Mouse (Mus musculus) bone marrow macrophage, adult 2 months (primary cell): ENCODE data around the gene Birc6. TPM values are rescaled to one million over a fixed set of nuclear protein-coding genes. Genes with fewer than 3 reads are reported as not detected.

Experiments used
- H3K27ac ChIP-seq: 2 replicates; pipeline ENCODE4 v1.5.1; 2012; ENCODE audit warnings: low read depth, low read length; ENCODE audit not compliant: insufficient read depth
- H3K4me1 ChIP-seq: 2 replicates; pipeline ENCODE4 v1.6.1; 2012; ENCODE audit warnings: low read length; ENCODE audit not compliant: control insufficient read depth, insufficient read depth
- H3K4me3 ChIP-seq: 2 replicates; pipeline ENCODE4 v1.5.1; 2012; ENCODE audit warnings: mild to moderate bottlenecking, low read length, moderate library complexity; ENCODE audit not compliant: insufficient read depth
- CTCF ChIP-seq: IDR thresholded peaks from 2 replicates; pipeline ENCODE4 v1.5.1; 2012; ENCODE audit warnings: low read depth, mild to moderate bottlenecking, low read length, moderate library complexity
- POLR2A ChIP-seq: IDR thresholded peaks from 2 replicates; pipeline ENCODE4 v1.6.1; 2012; ENCODE audit warnings: mild to moderate bottlenecking, low read depth, low read length, borderline replicate concordance
- polyA plus RNA-seq: library from polyadenylated mRNA; stranded (reverse); fragments of >200 nt; gene quantifications from 2 replicates; pipeline ENCODE4 v1.2.4, GENCODE M21; 2012; ENCODE audit not compliant: missing spikeins, insufficient read depth, insufficient read length

The Birc6 gene
- polyA plus RNA-seq, 1 experiment, result 73.1 TPM

DNA sequence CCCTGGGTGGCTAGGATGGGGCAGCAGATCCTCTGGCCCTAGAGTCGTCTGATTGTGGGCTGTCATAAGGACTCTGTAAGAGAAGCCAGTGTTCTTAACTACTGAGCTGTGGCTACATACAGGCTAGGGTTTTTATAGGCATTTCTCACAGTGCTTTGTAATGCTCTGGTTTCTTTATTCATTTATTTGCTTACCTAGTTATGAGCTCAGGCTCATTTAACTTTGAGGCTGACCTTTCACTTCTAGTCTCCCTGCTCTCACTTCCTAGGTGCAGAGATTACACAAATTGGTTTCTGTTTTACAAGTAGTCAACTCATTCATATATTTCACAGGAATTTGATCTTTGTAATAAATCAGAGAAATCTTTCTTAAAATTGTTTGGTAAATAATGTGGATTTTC, 73.1 kb downstream of the Birc6 start:
- H3K4me1 ChIP-seq, result peaks cover 4% of the 10 kb centered on the region
- no peak overlapping the region for H3K4me3 ChIP-seq
- TF ChIP-seq CTCF (no peak), POLR2A (no peak)
- H3K27ac ChIP-seq, result no peak overlapping the region

- no peak for TF ChIP-seq CTCF
- TF ChIP-seq POLR2A, result no peak
- no peak overlapping the region for H3K27ac ChIP-seq
- no peak overlapping the region for H3K4me3 ChIP-seq
- no peaks in the 10 kb centered on the region for H3K4me1 ChIP-seq
These were observed 102.7 kb downstream of the Birc6 start for GRCm38 (mm10) chr17:74630798-74631197.

DNA sequence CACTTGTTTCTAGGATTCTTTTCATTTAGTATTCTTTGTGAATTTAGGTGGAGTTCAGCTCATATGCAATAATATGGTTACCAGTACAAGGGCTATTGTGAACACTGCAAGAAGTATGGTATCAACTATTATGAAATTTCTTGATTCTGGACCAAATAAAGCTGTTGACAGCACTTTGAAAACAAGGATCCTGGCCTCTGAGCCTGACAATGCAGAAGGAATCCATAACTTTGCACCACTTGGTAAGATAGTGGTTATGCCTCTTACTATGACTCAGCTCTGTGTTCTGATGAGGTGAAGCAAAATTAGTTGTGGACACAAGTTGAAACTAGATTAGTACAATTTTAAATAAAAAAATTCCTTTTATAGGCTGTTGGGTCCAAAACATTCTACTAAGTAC, 114.3 kb downstream of the Birc6 start:
- no peak overlapping the region for H3K4me3 ChIP-seq
- no peak for TF ChIP-seq CTCF
- TF ChIP-seq POLR2A, result no peak
- H3K27ac ChIP-seq, result 0 out of 2 replicates have a peak overlapping the region, but pooled peaks have one; percentile 4
- H3K4me1 ChIP-seq, result peaks cover 4% of the 10 kb centered on the region; the same call in 1 of the 2 replicates

- TF ChIP-seq POLR2A (no peak), CTCF (no peak)
- Histone ChIP-seq H3K4me1 (no peaks in the 10 kb centered on the region), H3K27ac (no peak overlapping the region), H3K4me3 (no peak overlapping the region)
These were observed 130.3 kb downstream of the Birc6 start for GRCm38 (mm10) chr17:74658362-74658761.

DNA sequence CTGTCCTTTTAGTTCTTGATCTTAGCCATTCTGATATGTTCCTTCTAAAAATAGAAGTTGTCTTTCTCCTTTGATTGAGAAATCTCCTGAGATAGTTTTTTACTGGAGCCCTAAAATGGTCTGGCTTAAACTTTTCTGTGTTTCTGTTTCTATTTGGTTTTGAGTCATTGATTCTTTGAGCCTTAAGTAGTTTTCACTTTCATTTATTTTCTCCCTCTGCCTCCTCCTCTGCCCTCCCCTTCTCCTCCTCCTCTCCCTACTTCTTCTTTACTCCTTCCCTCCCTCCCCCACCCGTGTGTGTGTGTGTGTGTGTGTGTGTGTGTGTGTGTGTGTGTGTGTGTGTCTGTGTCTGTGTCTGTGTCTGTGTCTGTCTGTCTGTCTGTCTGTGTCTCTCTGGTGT, 139.9 kb downstream of the Birc6 start:
- peak overlapping the region; percentile 38; the same call in 1 of the 2 replicates for H3K27ac ChIP-seq
- H3K4me3 ChIP-seq, result peak overlapping the region; percentile 18; the same call in 1 of the 2 replicates
- TF ChIP-seq POLR2A (no peak), CTCF (no peak)
- H3K4me1 ChIP-seq, result peaks cover 12% of the 10 kb centered on the region

DNA sequence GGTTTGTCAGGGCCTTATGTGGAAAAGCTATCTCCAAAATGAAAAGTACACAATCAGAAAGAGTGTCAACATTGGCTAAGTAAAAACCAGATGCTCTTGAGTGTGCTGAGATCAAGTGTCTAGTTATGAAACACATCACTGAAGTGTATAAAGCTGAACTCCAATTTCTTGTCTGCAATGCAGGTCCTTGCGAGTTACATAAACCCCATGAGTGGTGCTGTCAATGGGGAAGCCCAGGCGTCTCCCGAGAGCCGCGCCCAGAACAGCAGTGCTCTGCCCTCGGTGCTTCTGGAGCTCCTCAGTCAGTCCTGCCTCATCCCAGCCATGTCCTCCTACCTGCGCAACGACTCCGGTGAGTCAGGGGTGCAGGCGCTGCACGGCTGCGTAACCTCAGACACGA, 141.9 kb downstream of the Birc6 start:
- peaks cover 12% of the 10 kb centered on the region for H3K4me1 ChIP-seq
- H3K27ac ChIP-seq, result no peak overlapping the region
- H3K4me3 ChIP-seq, result no peak overlapping the region
- TF ChIP-seq CTCF, result no peak
- no peak for TF ChIP-seq POLR2A

GRCm38 (mm10) chr17:74672446-74672845, 144.4 kb downstream of the Birc6 start:
- Histone ChIP-seq H3K27ac (no peak overlapping the region), H3K4me3 (no peak overlapping the region), H3K4me1 (peaks cover 4% of the 10 kb centered on the region; the same call in 1 of the 2 replicates)
- no peak for TF ChIP-seq POLR2A
- no peak for TF ChIP-seq CTCF

DNA sequence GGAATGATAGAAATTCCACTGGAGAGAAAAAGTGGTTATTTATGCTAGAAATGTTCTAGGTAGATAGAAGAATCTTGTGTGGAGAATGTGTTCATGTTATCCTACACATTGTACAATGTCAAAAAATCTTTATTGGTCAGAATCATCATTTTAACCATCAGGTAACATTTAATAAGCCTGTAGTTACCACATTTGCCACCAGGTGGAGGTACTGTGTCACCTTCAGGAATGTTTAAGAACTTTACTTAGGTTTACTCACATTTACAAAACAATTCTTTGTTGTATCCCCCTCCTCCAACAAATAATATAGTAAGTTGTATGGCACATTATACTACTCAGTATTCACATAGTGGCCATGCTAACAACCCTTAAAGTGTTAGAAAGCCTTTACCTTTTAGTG, 145.2 kb downstream of the Birc6 start:
- Histone ChIP-seq H3K4me3 (no peak overlapping the region), H3K4me1 (no peaks in the 10 kb centered on the region), H3K27ac (no peak overlapping the region)
- TF ChIP-seq CTCF (no peak), POLR2A (no peak)

DNA sequence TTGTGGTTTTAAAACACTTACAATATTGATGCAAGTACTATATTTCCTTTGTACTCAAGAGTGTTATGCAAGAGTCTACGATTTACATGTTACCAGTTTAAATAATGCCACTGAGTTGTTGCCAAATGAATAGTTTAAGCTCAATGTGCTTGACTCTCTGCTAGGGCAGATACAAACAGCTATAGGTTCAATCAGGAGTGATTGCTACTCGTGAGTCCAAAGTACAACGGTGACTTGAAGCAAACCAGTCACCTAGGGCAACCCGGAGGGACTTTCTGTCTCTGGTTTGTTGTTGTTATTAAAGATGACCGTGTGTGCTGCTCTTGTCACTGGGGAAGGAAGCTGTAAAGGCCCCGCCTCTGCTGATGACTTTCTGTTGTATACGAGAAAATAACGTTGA, 150.0 kb downstream of the Birc6 start:
- Histone ChIP-seq H3K4me3 (no peak overlapping the region), H3K27ac (no peak overlapping the region), H3K4me1 (no peaks in the 10 kb centered on the region)
- no peak for TF ChIP-seq POLR2A
- no peak for TF ChIP-seq CTCF

GRCm38 (mm10) chr17:74684927-74685326, 156.8 kb downstream of the Birc6 start:
- no peak for TF ChIP-seq CTCF
- no peak for TF ChIP-seq POLR2A
- Histone ChIP-seq H3K4me3 (no peak overlapping the region), H3K27ac (no peak overlapping the region), H3K4me1 (peaks cover 6% of the 10 kb centered on the region; the same call in 1 of the 2 replicates)

DNA sequence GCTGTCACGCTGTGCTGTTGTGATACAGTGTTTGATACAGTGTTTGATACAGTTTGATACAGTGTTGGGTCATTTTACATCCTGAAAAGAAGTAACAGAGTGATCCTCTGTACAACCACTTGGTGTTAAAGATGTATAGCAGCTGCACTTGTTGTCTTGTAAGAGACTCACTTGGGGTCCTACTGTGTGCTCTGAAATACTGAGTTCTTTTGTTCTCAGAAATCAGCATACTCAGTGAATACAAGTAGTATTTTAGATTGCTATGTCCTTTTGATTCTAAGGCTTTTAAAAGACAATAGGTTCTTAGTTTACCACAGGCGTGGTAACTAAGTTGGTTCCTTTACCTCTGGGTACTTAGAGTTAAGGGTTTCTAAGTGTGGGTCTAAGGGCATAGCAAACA, 160.5 kb downstream of the Birc6 start:
- H3K4me3 ChIP-seq, result no peak overlapping the region
- H3K27ac ChIP-seq, result no peak overlapping the region
- H3K4me1 ChIP-seq, result peaks cover 6% of the 10 kb centered on the region; the same call in 1 of the 2 replicates
- no peak for TF ChIP-seq CTCF
- no peak for TF ChIP-seq POLR2A
